Mouse (Mus musculus) forebrain, embryonic 11.5 days (tissue): ENCODE measurements around the gene 4921517D22Rik. TPM values are rescaled to one million over a fixed set of nuclear protein-coding genes. Genes with fewer than 3 reads are reported as not detected.

Source experiments
- ATAC-seq: fragments of 200-750 bp; cut with Nextera tagmentation; replicated peaks from 2 replicates; pipeline ENCODE4 v1.8.0; 2017; ENCODE audit warnings: moderate TSS enrichment; ENCODE audit not compliant: low FRiP score
- DNase-seq: peaks from one replicate; pipeline ENCODE4 v3.0.0-alpha.2; 2017; ENCODE audit warnings: low spot score
- H3K27ac ChIP-seq: fragments of 300-500 bp; sonication (generic); 2 replicates; pipeline ENCODE4 v1.5.1; 2014; ENCODE audit warnings: low read depth, low read length
- H3K27me3 ChIP-seq: fragments of 300-500 bp; sonication (generic); 2 replicates; pipeline ENCODE4 v1.6.1; 2014; ENCODE audit warnings: mild to moderate bottlenecking, low read length, mixed read lengths; ENCODE audit not compliant: control insufficient read depth, insufficient read depth
- H3K36me3 ChIP-seq: fragments of 300-500 bp; sonication (generic); 2 replicates; pipeline ENCODE4 v1.6.1; 2014; ENCODE audit warnings: mild to moderate bottlenecking, low read length, moderate library complexity, mixed read lengths; ENCODE audit not compliant: control insufficient read depth, insufficient read depth
- H3K4me1 ChIP-seq: fragments of 300-500 bp; sonication (generic); replicated peaks from 2 replicates; pipeline ENCODE4 v1.6.1; 2014; ENCODE audit warnings: low read length, mixed read lengths; ENCODE audit not compliant: control insufficient read depth, insufficient read depth
- H3K4me2 ChIP-seq: fragments of 300-500 bp; sonication (generic); 2 replicates; pipeline ENCODE4 v1.6.1; 2014; ENCODE audit warnings: low read depth, mild to moderate bottlenecking, low read length, moderate library complexity, mixed read lengths; ENCODE audit not compliant: severe bottlenecking
- H3K4me3 ChIP-seq: fragments of 300-500 bp; sonication (generic); 2 replicates; pipeline ENCODE4 v1.5.1; 2014; ENCODE audit warnings: low read depth, low read length
- H3K9ac ChIP-seq: fragments of 300-500 bp; sonication (generic); 2 replicates; pipeline ENCODE4 v1.6.1; 2014; ENCODE audit warnings: low read length
- H3K9me3 ChIP-seq: fragments of 300-500 bp; sonication (generic); 2 replicates; pipeline ENCODE4 v1.6.1; 2016; ENCODE audit warnings: low read length, mixed read lengths; ENCODE audit not compliant: control insufficient read depth
- WGBS: fragments of 180-500 bp; shearing (Covaris S2); extraction: QIAGEN DNeasy Blood & Tissue Kit; methylation state at CpG from one replicate; pipeline ENCODE4 v1.1.7; 2014; 5-methylcytosine and 5-hydroxymethylcytosine counted together
- polyA plus RNA-seq: library from polyadenylated mRNA; unstranded; fragments of >200 nt; fragmentation: Nextera tagmentation; extraction: Ambion mirVana; gene quantifications from 2 replicates; pipeline ENCODE4 v1.2.1, GENCODE M21; 2014

Gene 4921517D22Rik
- polyA plus RNA-seq, 1 experiment from 2014 or later, result not detected

GRCm38 (mm10) chr13:59653136-59653535 lies 40.8 kb downstream of the 4921517D22Rik start:
- Histone ChIP-seq H3K9ac (no peak overlapping the region), H3K27me3 (no peaks in the 10 kb centered on the region), H3K36me3 (peaks cover 7% of the 10 kb centered on the region), H3K4me2 (no peak overlapping the region), H3K4me1 (peaks cover 12% of the 10 kb centered on the region; the same call in 1 of the 2 replicates), H3K27ac (no peak overlapping the region), H3K9me3 (no peaks in the 10 kb centered on the region), H3K4me3 (no peak overlapping the region)
- 74% methylated on average over 3 of the region's 3 CpGs for whole genome bisulfite sequencing
- no peak for ATAC-seq
- DNase-seq, result no peak

GRCm38 (mm10) chr13:59652651-59653050 lies 41.3 kb downstream of the 4921517D22Rik start:
- DNase-seq (no peak), ATAC-seq (no peak)
- Histone ChIP-seq H3K4me1 (peaks cover 10% of the 10 kb centered on the region; the same call in 1 of the 2 replicates), H3K27ac (no peak overlapping the region), H3K9ac (no peak overlapping the region), H3K4me3 (no peak overlapping the region), H3K4me2 (no peak overlapping the region), H3K27me3 (no peaks in the 10 kb centered on the region), H3K36me3 (peaks cover 6% of the 10 kb centered on the region; the same call in 1 of the 2 replicates), H3K9me3 (no peaks in the 10 kb centered on the region)
- WGBS, result 65% methylated on average over 5 of the region's 5 CpGs

GRCm38 (mm10) chr13:59649781-59650180 lies 44.1 kb downstream of the 4921517D22Rik start:
- H3K9me3 ChIP-seq, result no peaks in the 10 kb centered on the region
- no peaks in the 10 kb centered on the region for H3K27me3 ChIP-seq
- no peak overlapping the region for H3K27ac ChIP-seq
- ATAC-seq (no peak), DNase-seq (no peak)
- H3K36me3 ChIP-seq, result peaks cover 9% of the 10 kb centered on the region; the same call in 1 of the 2 replicates
- no peak overlapping the region for H3K9ac ChIP-seq
- WGBS, result 86% methylated on average over 5 of the region's 5 CpGs
- H3K4me3 ChIP-seq, result no peak overlapping the region
- H3K4me2 ChIP-seq, result no peak overlapping the region
- no peaks in the 10 kb centered on the region for H3K4me1 ChIP-seq

- Histone ChIP-seq H3K36me3 (peaks cover 9% of the 10 kb centered on the region; the same call in 1 of the 2 replicates), H3K9ac (no peak overlapping the region), H3K9me3 (no peaks in the 10 kb centered on the region), H3K4me3 (no peak overlapping the region), H3K27ac (no peak overlapping the region), H3K27me3 (no peaks in the 10 kb centered on the region), H3K4me2 (no peak overlapping the region), H3K4me1 (no peaks in the 10 kb centered on the region)
- DNase-seq (no peak), ATAC-seq (no peak)
- WGBS, result 91% methylated on average over 6 of the region's 6 CpGs
Measured at GRCm38 (mm10) chr13:59648598-59648997, 45.3 kb downstream of the 4921517D22Rik start.

- H3K27me3 ChIP-seq, result no peaks in the 10 kb centered on the region
- no peaks in the 10 kb centered on the region for H3K9me3 ChIP-seq
- H3K4me1 ChIP-seq, result no peaks in the 10 kb centered on the region
- H3K27ac ChIP-seq, result no peak overlapping the region
- H3K4me2 ChIP-seq, result no peak overlapping the region
- peak; percentile 32 for DNase-seq
- no peak overlapping the region for H3K4me3 ChIP-seq
- no peak overlapping the region for H3K9ac ChIP-seq
- WGBS, result 84% methylated on average over 6 of the region's 6 CpGs
- ATAC-seq, result no peak
- peaks cover 9% of the 10 kb centered on the region; the same call in 1 of the 2 replicates for H3K36me3 ChIP-seq
Measured at GRCm38 (mm10) chr13:59647484-59647883, 46.4 kb downstream of the 4921517D22Rik start.

- Histone ChIP-seq H3K4me2 (no peak overlapping the region), H3K27ac (no peak overlapping the region), H3K9ac (no peak overlapping the region), H3K4me1 (no peaks in the 10 kb centered on the region), H3K27me3 (no peaks in the 10 kb centered on the region), H3K9me3 (no peaks in the 10 kb centered on the region), H3K36me3 (peaks cover 9% of the 10 kb centered on the region; the same call in 1 of the 2 replicates), H3K4me3 (no peak overlapping the region)
- DNase-seq (peak; percentile 53), ATAC-seq (peak; percentile 58; the same call in 1 of the 2 replicates)
- 31% methylated on average over 11 of the region's 11 CpGs for WGBS
Measured at GRCm38 (mm10) chr13:59646674-59647244, 47.1 kb downstream of the 4921517D22Rik start.

- peaks cover 13% of the 10 kb centered on the region for H3K36me3 ChIP-seq
- DNase-seq, result peak; percentile 8
- no peak overlapping the region for H3K4me2 ChIP-seq
- WGBS, result 88% methylated on average over 3 of the region's 3 CpGs
- H3K4me1 ChIP-seq, result no peaks in the 10 kb centered on the region
- H3K27ac ChIP-seq, result no peak overlapping the region
- no peak for ATAC-seq
- H3K27me3 ChIP-seq, result no peaks in the 10 kb centered on the region
- no peak overlapping the region for H3K9ac ChIP-seq
- no peak overlapping the region for H3K4me3 ChIP-seq
- H3K9me3 ChIP-seq, result no peaks in the 10 kb centered on the region
Measured at GRCm38 (mm10) chr13:59645491-59645890, 48.4 kb downstream of the 4921517D22Rik start.

- Histone ChIP-seq H3K36me3 (peaks cover 9% of the 10 kb centered on the region), H3K9me3 (no peaks in the 10 kb centered on the region), H3K4me2 (no peak overlapping the region), H3K4me1 (no peaks in the 10 kb centered on the region), H3K4me3 (no peak overlapping the region), H3K27me3 (no peaks in the 10 kb centered on the region), H3K27ac (no peak overlapping the region; the same call in 1 of the 2 replicates), H3K9ac (no peak overlapping the region)
- 89% methylated on average over 2 of the region's 2 CpGs for WGBS
- no peak for DNase-seq
- no peak for ATAC-seq
Measured at GRCm38 (mm10) chr13:59642818-59643217, 51.1 kb downstream of the 4921517D22Rik start.

GRCm38 (mm10) chr13:59640178-59640440 lies 53.8 kb downstream of the 4921517D22Rik start:
- Histone ChIP-seq H3K4me3 (no peak overlapping the region), H3K9ac (no peak overlapping the region), H3K4me2 (no peak overlapping the region), H3K4me1 (no peaks in the 10 kb centered on the region), H3K9me3 (no peaks in the 10 kb centered on the region), H3K27ac (no peak overlapping the region), H3K27me3 (no peaks in the 10 kb centered on the region), H3K36me3 (peaks cover 11% of the 10 kb centered on the region)
- DNase-seq, result no peak
- 96% methylated on average over 6 of the region's 6 CpGs for WGBS
- ATAC-seq, result no peak
